Mouse (Mus musculus) spleen, embryonic (tissue): Measurements from ENCODE around the gene Ppa1.

Experiments
- CTCF ChIA-PET: fragments of 350-600 bp; sonication (Branson Sonifier 250); formaldehyde crosslinking; loops from one replicate; lab custom pipeline; 2022; lab: Charles Lee

Gene Ppa1

GRCm38 (mm10) chr10:61694870-61695670 lies 46.7 kb downstream of the Ppa1 start, which contains the start of gene Tysnd1:
TSS of gene Tysnd1 (plus strand) at chr10:61695514.
- CTCF ChIA-PET = no interaction called here

GRCm38 (mm10) chr10:61695703-61696559 lies 47.6 kb downstream of the Ppa1 start:
- CTCF ChIA-PET = interaction anchor here (0.6 kb wide), 1 partner anchor 221 kb away, joined by 11 read pairs; no protein-coding TSS in a partner anchor

- CTCF ChIA-PET = interaction anchor here (0.6 kb wide), 2 partner anchors 90 to 222 kb away, joined by 3 to 11 read pairs; no protein-coding TSS in a partner anchor
These were observed 48.1 kb downstream of the Ppa1 start for GRCm38 (mm10) chr10:61696560-61696823.

- CTCF ChIA-PET = interaction anchor here (0.6 kb wide), 2 partner anchors 91 to 222 kb away, joined by 3 to 11 read pairs; no protein-coding TSS in a partner anchor
These were observed 48.7 kb downstream of the Ppa1 start for GRCm38 (mm10) chr10:61697028-61697427.

GRCm38 (mm10) chr10:61704663-61705062 lies 56.3 kb downstream of the Ppa1 start:
- CTCF ChIA-PET = no interaction called here

- CTCF ChIA-PET = interaction anchor here (0.7 kb wide), 1 partner anchor 1220 kb away, joined by 3 read pairs; no protein-coding TSS in a partner anchor
These were observed 58.3 kb downstream of the Ppa1 start for GRCm38 (mm10) chr10:61706412-61707375.

GRCm38 (mm10) chr10:61713601-61714000 lies 65.2 kb downstream of the Ppa1 start:
- CTCF ChIA-PET = no interaction called here

- CTCF ChIA-PET = no interaction called here
These were observed 65.8 kb downstream of the Ppa1 start for GRCm38 (mm10) chr10:61714146-61714545.

GRCm38 (mm10) chr10:61714771-61715461 lies 66.6 kb downstream of the Ppa1 start, which contains the start of gene Aifm2:
TSS of gene Aifm2 (plus strand) at chr10:61715263.
- CTCF ChIA-PET = no interaction called here

- CTCF ChIA-PET = no interaction called here
These were observed 67.1 kb downstream of the Ppa1 start for GRCm38 (mm10) chr10:61715462-61715837.

- CTCF ChIA-PET = no interaction called here
These were observed 67.9 kb downstream of the Ppa1 start for GRCm38 (mm10) chr10:61715996-61716864.

GRCm38 (mm10) chr10:61717406-61718296 lies 69.3 kb downstream of the Ppa1 start:
- CTCF ChIA-PET = no interaction called here

- CTCF ChIA-PET = no interaction called here
These were observed 72.0 kb downstream of the Ppa1 start for GRCm38 (mm10) chr10:61720331-61720730.

- CTCF ChIA-PET = no interaction called here
These were observed 73.9 kb downstream of the Ppa1 start for GRCm38 (mm10) chr10:61722215-61722614.

- CTCF ChIA-PET = no interaction called here
These were observed 74.9 kb downstream of the Ppa1 start for GRCm38 (mm10) chr10:61723271-61723670.
